In the genomic region with DNA sequence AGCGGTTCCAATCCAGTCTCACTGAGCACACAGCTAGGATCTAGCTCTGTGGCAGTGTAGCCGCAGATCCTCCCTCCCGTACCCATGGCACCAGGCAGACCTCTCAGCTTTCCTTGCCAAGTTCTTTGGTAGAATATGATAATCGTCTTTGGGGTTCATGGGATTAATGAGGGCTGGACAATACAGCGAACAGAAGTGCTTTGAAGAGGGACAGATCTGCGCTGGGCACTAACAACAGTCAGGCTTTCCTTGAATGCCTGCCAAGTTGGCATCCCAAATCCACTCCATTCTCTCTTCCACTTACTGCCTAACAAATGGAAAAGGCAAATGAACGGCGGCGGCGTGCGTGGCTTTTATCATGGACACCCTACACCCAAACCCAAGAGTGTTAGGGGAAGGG, we compare ENCODE assay signal across 8 mouse cellular contexts. TPM values are rescaled to one million over a fixed set of nuclear protein-coding genes. Genes with fewer than 3 reads are reported as not detected.
A peak's percentile ranks its signal among the peaks of the same experiment; 100 is the strongest.
DNase-seq lines count a peak whose midpoint lies in the region; ATAC-seq and TF ChIP-seq lines count a peak whose summit lies in the region.
"Had no signal": no experiment of that assay in that cellular context is flagged by ENCODE, and none has a peak within 500 bp of the region (broad histone marks: within the 10 kb centered on the region; RNA-seq: fewer than 3 reads in every experiment).

No protein-coding gene starts in this region.

- 17% methylated on average over 11 of the region's 11 CpGs for WGBS in forebrain, embryonic 16.5 days

- H3K36me3 ChIP-seq in forebrain, embryonic 16.5 days (ENCODE audit: control insufficient read depth, insufficient read depth): no peaks in the 10 kb centered on the region
- H3K36me3 ChIP-seq: stomach, embryonic 15.5 days had no signal

- intact Hi-C loops in left cerebral cortex, adult 2 months (cut with DNase I): loop anchor here (2.0 to 10.0 kb wide), 3 partner anchors 30 to 224 kb away; partner anchors contain the start of genes Ebpl and Spryd7

- H3K27ac ChIP-seq in forebrain, embryonic 16.5 days (ENCODE audit: low read length): peak overlapping the region; percentile 84
- H3K27ac ChIP-seq in left cerebral cortex, adult 2 months: peak overlapping the region; percentile 53; the same call in 1 of the 2 replicates
- H3K27ac ChIP-seq: stomach, embryonic 15.5 days had no signal

- TF ChIP-seq CTCF in left cerebral cortex, adult 2 months (IDR thresholded peaks at IDR 0.05): no peak

- H3K4me3 ChIP-seq in forebrain, embryonic 16.5 days (replicated peaks; ENCODE audit: low read length): no peak overlapping the region
- H3K4me3 ChIP-seq in left cerebral cortex, adult 2 months: no peak overlapping the region
- H3K4me3 ChIP-seq: stomach, embryonic 15.5 days had no signal

- peak overlapping the region; percentile 43 for H3K4me2 ChIP-seq in forebrain, embryonic 16.5 days (ENCODE audit: low read length)

- ATAC-seq in forebrain, embryonic 16.5 days: peak; percentile 70

- H3K4me1 ChIP-seq in forebrain, embryonic 16.5 days (replicated peaks; ENCODE audit: control insufficient read depth, insufficient read depth, low read length): peaks cover 27% of the 10 kb centered on the region

- H3K9ac ChIP-seq in forebrain, embryonic 16.5 days (replicated peaks; ENCODE audit: low read depth, low read length): peak overlapping the region; percentile 33; the same call in 1 of the 2 replicates
- H3K9ac ChIP-seq: stomach, embryonic 15.5 days had no signal

- no peaks in the 10 kb centered on the region for H3K9me3 ChIP-seq in forebrain, embryonic 16.5 days (ENCODE audit: control insufficient read depth, low read length)
- H3K9me3 ChIP-seq: stomach, embryonic 15.5 days had no signal

- peak; percentile 31 for DNase-seq in ovary, postnatal 36 days (ENCODE audit: low spot score)
- DNase-seq in ovary, postnatal 10 days (ENCODE audit: low spot score): no peak
- DNase-seq in left cerebral cortex, adult 2 months (ENCODE audit: extremely low spot score in 1 of 2, low spot score in 2 of 2): peak; percentile 39 to 45
- peak; percentile 43 for DNase-seq in telencephalon, adult 2 months (ENCODE audit: low read depth, low spot score)
- DNase-seq in urinary bladder, adult 2 months (ENCODE audit: low spot score): no peak
- no peak for DNase-seq in B cell, adult 2 months

- no peaks in the 10 kb centered on the region for H3K27me3 ChIP-seq in forebrain, embryonic 16.5 days (replicated peaks; ENCODE audit: control insufficient read depth, insufficient read depth, low read length)
- H3K27me3 ChIP-seq: stomach, embryonic 15.5 days had no signal

RNA-seq across cellular contexts. Expression of gene Arl11, which starts 21.0 kb away (rescaled TPM):
- polyA plus RNA-seq in forebrain, embryonic 16.5 days (2015; fragmentation: Nextera tagmentation; extraction: Ambion mirVana): 0.24 and 0.39 TPM in 2 replicates
- total RNA-seq in left cerebral cortex, adult 2 months (2021): under 1 TPM; 0.56 to 0.77 TPM
- 2.6 and 2.7 TPM in 2 replicates for polyA plus RNA-seq in urinary bladder, adult 2 months (2012; rRNA removed)

RNA-seq across cellular contexts. Expression of gene Ebpl, which starts 29.6 kb away (rescaled TPM):
- polyA plus RNA-seq in forebrain, embryonic 16.5 days (2015; fragmentation: Nextera tagmentation; extraction: Ambion mirVana): 9.7 and 10.3 TPM in 2 replicates
- total RNA-seq in left cerebral cortex, adult 2 months (2021): 1 to 10 TPM; 3.9 to 4.3 TPM
- 10.8 and 10.9 TPM in 2 replicates for polyA plus RNA-seq in urinary bladder, adult 2 months (2012; rRNA removed)

Comparison
In these comparisons a context has a peak if more than half of its experiments do, and no peak if none do; other contexts are left out.
1. DNase-seq: peak in ovary, postnatal 36 days (single experiment), left cerebral cortex, adult 2 months (2 of 2) and telencephalon, adult 2 months (single experiment); none in ovary, postnatal 10 days (single experiment), urinary bladder, adult 2 months (single experiment) and B cell, adult 2 months (0 of 2).